Mouse (Mus musculus): ENCODE measurements at regions not wholly inside any gene's neighbourhood (a gene's known extent, or its start where the extent isn't known, plus 50 kb on each side); places are given as distances from the start of the nearest gene placed in this dataset.

DNA sequence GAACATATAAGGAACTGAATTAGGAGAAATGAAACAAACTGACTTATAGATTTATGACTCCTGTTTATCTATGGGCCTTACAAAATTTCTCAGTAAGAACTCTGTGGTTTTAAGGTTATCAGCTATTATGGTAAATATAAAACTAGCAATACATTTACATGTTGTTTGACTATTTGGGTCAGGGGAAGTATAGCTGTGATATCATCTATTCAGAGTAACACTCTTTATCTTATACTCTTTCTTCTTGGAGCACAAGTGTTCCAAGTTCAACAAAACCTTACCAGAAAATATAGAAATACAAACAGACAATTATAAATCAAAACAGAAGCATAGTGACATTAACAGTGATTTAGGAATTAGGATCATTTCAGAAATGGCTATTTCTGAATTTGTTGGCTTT, 383.6 kb downstream of the Casp12 start:
- H3K9me3 ChIP-seq (replicated peaks; ENCODE audit: insufficient read depth, low read length): no peaks in the 10 kb centered on the region
- no peak overlapping the region for H3K27ac ChIP-seq (ENCODE audit: control insufficient read depth, low read depth, low read length)
- no peak for TF ChIP-seq SMC3 (IDR thresholded peaks at IDR 0.05; ENCODE audit: low read depth, low read length)
- no peak for TF ChIP-seq MYC (IDR thresholded peaks at IDR 0.05; ENCODE audit: low read depth, low read length)
- TF ChIP-seq POLR2AphosphoS5 (IDR thresholded peaks at IDR 0.05; ENCODE audit: borderline replicate concordance, low read depth, low read length): no peak
- TF ChIP-seq CHD1 (IDR thresholded peaks at IDR 0.05; ENCODE audit: low read depth, low read length): no peak
- TF ChIP-seq ZC3H11A (IDR thresholded peaks at IDR 0.05; ENCODE audit: low read depth, low read length): no peak
- TF ChIP-seq GATA1 (IDR thresholded peaks at IDR 0.05; ENCODE audit: low read depth, low read length): no peak
- no peak for TF ChIP-seq CTCF (IDR thresholded peaks at IDR 0.05 in 2 of 3, conservative IDR thresholded peaks at IDR 0.05 in 1 of 3; ENCODE audit: control insufficient read depth in 1 of 3, insufficient read depth in 1 of 3, low read depth in 2 of 3, low read length in 3 of 3, poor library complexity in 1 of 3, severe bottlenecking in 1 of 3)
- no peak for TF ChIP-seq BHLHE40 (IDR thresholded peaks at IDR 0.05; ENCODE audit: borderline replicate concordance, low read depth, low read length)
- TF ChIP-seq MAZ (IDR thresholded peaks at IDR 0.05; ENCODE audit: low read depth, low read length): no peak
- TF ChIP-seq USF2 (IDR thresholded peaks at IDR 0.05; ENCODE audit: borderline replicate concordance in 1 of 2, insufficient read depth in 1 of 2, low read depth in 1 of 2, low read length in 2 of 2): no peak
- no peak for TF ChIP-seq ZMIZ1 (IDR thresholded peaks at IDR 0.05; ENCODE audit: low read depth, low read length)
- no peak for TF ChIP-seq ZKSCAN1 (IDR thresholded peaks at IDR 0.05; ENCODE audit: low read depth, low read length)
- TF ChIP-seq ETS1 (IDR thresholded peaks at IDR 0.05; ENCODE audit: low read depth, low read length): no peak
- no peak for TF ChIP-seq CHD2 (IDR thresholded peaks at IDR 0.05; ENCODE audit: low read length)
- TF ChIP-seq EP300 (IDR thresholded peaks at IDR 0.05; ENCODE audit: low read depth in 1 of 2, low read length in 2 of 2): no peak
- no peak for TF ChIP-seq SIN3A (IDR thresholded peaks at IDR 0.05; ENCODE audit: low read length)
- TF ChIP-seq GABPA (IDR thresholded peaks at IDR 0.05; ENCODE audit: low read depth, low read length): no peak
- no peak for TF ChIP-seq ZNF384 (IDR thresholded peaks at IDR 0.05; ENCODE audit: low read depth, low read length)
- H3K9ac ChIP-seq (ENCODE audit: control insufficient read depth, low read depth, low read length, poor library complexity, severe bottlenecking): no peak overlapping the region
- H3K79me2 ChIP-seq (ENCODE audit: control insufficient read depth, insufficient read depth, low read length, poor library complexity): no peaks in the 10 kb centered on the region
- H3K4me3 ChIP-seq (ENCODE audit: control insufficient read depth in 1 of 2, insufficient read depth in 1 of 2, low read depth in 2 of 2, low read length in 2 of 2): no peak overlapping the region
- no peaks in the 10 kb centered on the region for H3K27me3 ChIP-seq (ENCODE audit: control insufficient read depth in 1 of 2, insufficient read depth in 2 of 2, low read length in 2 of 2)
- no peak for DNase-seq (ENCODE audit: low read depth, low spot score)
- H3K36me3 ChIP-seq (ENCODE audit: control insufficient read depth in 1 of 2, insufficient read depth in 2 of 2, low read length in 2 of 2): no peaks in the 10 kb centered on the region
- no peaks in the 10 kb centered on the region for H3K4me1 ChIP-seq (ENCODE audit: control insufficient read depth in 1 of 2, insufficient read depth in 2 of 2, low read length in 2 of 2)

DNA sequence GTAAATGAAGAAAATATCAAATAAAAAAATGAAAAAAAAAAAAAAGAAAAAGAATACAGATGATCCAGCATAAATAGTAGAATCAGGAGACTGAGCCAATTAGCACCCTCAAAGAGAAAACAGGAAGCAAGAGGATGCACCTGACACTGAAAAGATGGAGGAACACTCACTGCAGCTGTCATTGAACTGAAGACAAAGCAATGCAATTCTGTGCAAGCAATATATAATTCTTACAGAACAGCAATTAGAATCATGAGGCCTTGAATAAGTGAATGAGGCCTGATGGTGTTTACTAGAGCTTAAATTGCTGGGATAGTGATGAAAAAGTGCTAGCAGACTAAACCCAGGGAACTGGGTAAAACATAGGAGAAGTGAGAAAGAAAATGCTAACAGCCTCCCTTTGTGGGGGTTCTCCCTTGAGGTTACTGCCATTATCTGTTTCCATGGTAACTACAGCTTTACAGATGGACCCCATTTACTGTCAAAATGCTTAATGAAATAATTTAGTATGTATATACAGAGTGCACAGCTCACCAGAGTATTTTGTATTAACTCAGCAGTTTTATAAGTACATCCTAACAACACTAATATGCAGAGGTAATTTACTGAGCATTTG, 407.6 kb downstream of the Casp12 start:
- Histone ChIP-seq H3K27me3 (ENCODE audit: control insufficient read depth in 1 of 2, insufficient read depth in 2 of 2, low read length in 2 of 2) (no peaks in the 10 kb centered on the region), H3K36me3 (ENCODE audit: control insufficient read depth in 1 of 2, insufficient read depth in 2 of 2, low read length in 2 of 2) (no peaks in the 10 kb centered on the region), H3K4me1 (ENCODE audit: control insufficient read depth in 1 of 2, insufficient read depth in 2 of 2, low read length in 2 of 2) (no peaks in the 10 kb centered on the region), H3K79me2 (ENCODE audit: control insufficient read depth, insufficient read depth, low read length, poor library complexity) (no peaks in the 10 kb centered on the region), H3K9ac (ENCODE audit: control insufficient read depth, low read depth, low read length, poor library complexity, severe bottlenecking) (no peak overlapping the region), H3K27ac (ENCODE audit: control insufficient read depth, low read depth, low read length) (no peak overlapping the region), H3K9me3 (replicated peaks; ENCODE audit: insufficient read depth, low read length) (no peaks in the 10 kb centered on the region), H3K4me3 (ENCODE audit: control insufficient read depth in 1 of 2, insufficient read depth in 1 of 2, low read depth in 2 of 2, low read length in 2 of 2) (no peak overlapping the region)
- no peak for DNase-seq (ENCODE audit: low read depth, low spot score)
- TF ChIP-seq ETS1 (IDR thresholded peaks at IDR 0.05; ENCODE audit: low read depth, low read length): no peak
- no peak for TF ChIP-seq MYB (IDR thresholded peaks at IDR 0.05; ENCODE audit: low read depth, low read length)
- no peak for TF ChIP-seq CTCF (IDR thresholded peaks at IDR 0.05 in 2 of 3, conservative IDR thresholded peaks at IDR 0.05 in 1 of 3; ENCODE audit: control insufficient read depth in 1 of 3, insufficient read depth in 1 of 3, low read depth in 2 of 3, low read length in 3 of 3, poor library complexity in 1 of 3, severe bottlenecking in 1 of 3)
- TF ChIP-seq ZC3H11A (IDR thresholded peaks at IDR 0.05; ENCODE audit: low read depth, low read length): no peak
- no peak for TF ChIP-seq NELFE (IDR thresholded peaks at IDR 0.05; ENCODE audit: low read depth, low read length)
- no peak for TF ChIP-seq GATA1 (IDR thresholded peaks at IDR 0.05; ENCODE audit: low read depth, low read length)
- TF ChIP-seq BHLHE40 (IDR thresholded peaks at IDR 0.05; ENCODE audit: borderline replicate concordance, low read depth, low read length): no peak
- TF ChIP-seq JUND (IDR thresholded peaks at IDR 0.05; ENCODE audit: low read depth, low read length): no peak
- TF ChIP-seq USF2 (IDR thresholded peaks at IDR 0.05; ENCODE audit: borderline replicate concordance in 1 of 2, insufficient read depth in 1 of 2, low read depth in 1 of 2, low read length in 2 of 2): no peak
- TF ChIP-seq RCOR1 (IDR thresholded peaks at IDR 0.05; ENCODE audit: low read depth, low read length): no peak
- TF ChIP-seq TAL1 (IDR thresholded peaks at IDR 0.05; ENCODE audit: low read length): no peak
- no peak for TF ChIP-seq CHD1 (IDR thresholded peaks at IDR 0.05; ENCODE audit: low read depth, low read length)
